Mouse (Mus musculus): ENCODE measurements at regions not wholly inside any gene's neighbourhood (a gene's known extent, or its start where the extent isn't known, plus 50 kb on each side); places are given as distances from the start of the nearest gene placed in this dataset.

GRCm38 (mm10) chr12:94282931-94283330 lies 1409.1 kb upstream of the Flrt2 start:
- TF ChIP-seq POLR2A (IDR thresholded peaks at IDR 0.05; ENCODE audit: insufficient read length, low read depth) (no peak), POLR2AphosphoS2 (IDR thresholded peaks at IDR 0.05; ENCODE audit: insufficient read length, low read depth) (no peak), MYOD1 (IDR thresholded peaks at IDR 0.05; ENCODE audit: control insufficient read depth in 1 of 3, insufficient read length in 2 of 3, low read depth in 2 of 3) (no peak), E2F4 (IDR thresholded peaks at IDR 0.05; ENCODE audit: insufficient read depth) (no peak)

All from myocyte (in vitro differentiated cells).